Mouse (Mus musculus) heart, postnatal 36 days (tissue): Measurements from ENCODE around the gene Hcn2. TPM values are rescaled to one million over a fixed set of nuclear protein-coding genes. Genes with fewer than 3 reads are reported as not detected.

ENCODE experiments used
- DNase-seq, 2 experiments: peaks; one replicate each; pipeline ENCODE4 v3.0.0; 2021 to 2022
- intact Hi-C: fragments of 180-260 bp; cut with DNase I; formaldehyde crosslinking; loops from one replicate; pipeline ENCODE4 v1.15.1; 2025
- total RNA-seq, 2 experiments: library from RNA; stranded (reverse); gene quantifications; 2 replicates each; pipeline ENCODE4 v1.2.3; 2021

Gene Hcn2
- total RNA-seq, 2 experiments from 2014 or later: 20.0 to 26.8 TPM

- DNase-seq: no peak
- intact Hi-C loops: no loop called here
These were observed 9.9 kb upstream of the Hcn2 start for GRCm38 (mm10) chr10:79706406-79707094.

DNA sequence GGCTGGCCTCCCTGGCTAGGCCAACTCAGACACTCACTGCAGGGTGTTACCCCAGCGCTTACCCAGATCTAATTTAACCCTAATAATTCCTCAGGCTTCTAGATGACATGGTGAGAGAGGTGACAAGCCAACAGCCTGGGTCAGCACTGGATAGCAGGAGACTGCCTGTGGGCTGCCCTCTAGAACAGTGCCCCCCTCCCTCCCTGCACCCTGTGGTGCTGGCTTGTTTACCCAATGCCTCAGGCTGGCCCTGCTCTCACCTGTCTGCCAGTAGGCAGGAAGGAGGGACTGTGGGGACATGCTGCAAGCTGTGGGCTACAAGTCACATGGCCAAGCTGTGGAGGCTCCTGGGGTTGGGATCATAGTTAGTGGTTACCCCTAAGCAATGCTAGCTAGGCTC, 9.3 kb upstream of the Hcn2 start:
- intact Hi-C loops: no loop called here
- no peak for DNase-seq

- intact Hi-C loops: no loop called here
- no peak for DNase-seq
These were observed 8.7 kb upstream of the Hcn2 start for GRCm38 (mm10) chr10:79707759-79708158.

GRCm38 (mm10) chr10:79708668-79709067, 7.8 kb upstream of the Hcn2 start:
- no peak for DNase-seq
- intact Hi-C loops: no loop called here

DNA sequence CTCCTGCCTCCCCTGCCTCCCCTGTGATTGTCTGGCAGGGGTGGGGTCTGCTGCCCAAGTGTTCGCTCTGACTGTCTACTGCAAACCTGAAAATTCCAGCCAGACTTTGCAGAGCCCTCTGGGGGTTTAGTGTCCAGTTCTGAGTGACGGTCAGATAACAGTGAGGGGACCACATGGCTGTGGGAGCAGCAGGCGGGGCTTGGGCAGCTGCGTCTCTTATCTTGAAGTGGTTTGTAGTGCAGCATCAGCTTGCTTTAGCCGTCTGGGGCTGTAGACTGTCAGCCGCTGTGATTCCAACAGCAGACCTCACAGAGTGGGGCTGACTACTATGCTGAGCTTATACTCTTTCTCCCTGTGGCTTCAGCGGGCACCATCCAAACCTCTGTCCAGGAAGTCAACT, 7.1 kb upstream of the Hcn2 start:
- DNase-seq: no peak
- intact Hi-C loops: no loop called here

DNA sequence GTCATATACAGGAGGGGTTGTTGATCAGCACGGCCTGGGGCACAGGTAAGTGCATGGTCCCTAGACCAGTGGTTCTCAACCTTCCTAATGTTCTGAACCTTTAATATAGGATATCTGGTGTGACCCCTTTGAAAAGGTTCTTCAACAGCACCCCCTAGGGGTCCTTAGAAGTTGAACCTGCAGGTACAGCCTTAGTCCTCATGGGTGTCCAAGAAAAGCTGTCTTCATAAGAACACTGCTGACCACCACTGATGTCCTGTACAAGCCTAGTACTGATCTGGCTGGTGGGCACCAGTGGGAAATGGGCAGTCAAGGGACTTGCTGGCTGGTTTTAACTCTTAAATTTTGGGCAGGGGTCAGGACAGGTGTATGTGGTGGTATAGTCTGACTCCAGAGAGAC, 4.4 kb upstream of the Hcn2 start:
- intact Hi-C loops: loop anchor here (2.0 kb wide), 1 partner anchor 77 kb away; no protein-coding TSS in a partner anchor
- DNase-seq: no peak

DNA sequence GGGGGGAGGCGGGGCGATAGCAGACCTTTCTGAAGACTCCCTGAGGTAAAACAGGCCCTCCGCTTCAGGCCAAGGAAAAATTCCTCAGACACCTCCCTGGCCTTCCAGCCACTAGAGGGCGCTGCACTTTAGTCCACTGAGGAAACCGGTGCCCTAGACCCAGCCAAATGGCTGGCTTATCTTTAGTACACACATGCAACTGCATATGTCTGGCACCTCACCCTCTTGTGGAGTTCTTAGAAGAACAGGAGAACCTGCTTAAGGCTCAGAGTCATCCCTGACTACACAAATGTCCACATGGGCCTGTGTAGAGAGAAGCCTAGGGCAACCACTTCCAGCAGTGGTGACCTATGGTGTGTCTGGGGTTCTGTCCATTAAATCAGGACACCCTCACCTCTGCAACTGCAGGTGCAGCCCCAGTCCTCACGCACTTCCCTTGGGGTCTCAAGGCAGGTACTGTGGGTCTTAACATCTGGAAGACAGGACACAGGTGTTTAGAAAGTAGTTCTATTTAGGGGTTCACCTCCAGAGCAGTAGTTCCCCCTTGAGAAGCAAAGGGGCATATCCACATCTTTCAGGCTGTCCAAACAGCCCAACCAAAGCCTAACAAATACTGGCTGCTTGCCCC, 3.8 kb upstream of the Hcn2 start:
- intact Hi-C loops: loop anchor here (2.0 kb wide), 1 partner anchor 76 kb away; no protein-coding TSS in a partner anchor
- peak; percentile 75 to 85 for DNase-seq

DNA sequence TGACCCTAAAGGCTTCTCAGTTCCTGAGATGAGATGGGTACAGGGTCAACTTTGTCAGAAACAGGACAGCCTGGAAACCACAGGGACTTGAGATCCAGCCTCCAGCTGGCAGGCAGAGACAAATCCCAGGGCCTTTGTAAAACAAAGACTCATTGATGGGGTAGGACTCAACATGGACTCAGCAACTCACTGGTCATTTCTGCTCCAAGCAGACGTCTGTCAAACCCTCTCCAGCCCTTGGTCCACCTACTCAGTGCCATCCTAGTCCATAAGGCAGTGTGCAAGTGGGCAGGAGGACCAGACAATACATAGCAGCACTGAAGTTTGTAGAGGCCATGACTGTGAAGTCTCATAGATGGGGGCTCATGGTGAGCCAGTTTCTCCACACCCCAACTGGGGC, 3.3 kb upstream of the Hcn2 start:
- no peak for DNase-seq
- intact Hi-C loops: loop anchor here (2.0 kb wide), 1 partner anchor 76 kb away; no protein-coding TSS in a partner anchor

DNA sequence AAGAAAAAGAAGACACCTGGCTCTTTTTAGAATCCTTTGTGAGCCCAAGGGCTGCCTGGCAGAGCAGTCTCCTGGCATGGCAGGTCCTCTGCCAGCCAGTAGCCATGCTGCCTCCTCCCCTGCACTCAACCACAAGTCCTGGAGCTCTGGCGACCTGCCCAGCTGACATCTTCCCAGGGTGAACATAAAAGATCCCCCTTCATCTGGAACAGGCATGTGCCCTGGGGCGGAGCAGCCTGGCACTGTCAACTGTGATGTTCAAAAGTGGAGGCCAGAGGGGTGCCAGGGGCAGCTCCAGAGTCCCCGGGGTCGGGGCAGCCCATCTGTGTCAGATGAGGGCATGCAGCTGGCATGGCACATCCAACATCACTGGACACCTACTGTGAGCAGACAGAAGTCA, 1.4 kb upstream of the Hcn2 start:
- intact Hi-C loops: no loop called here
- no peak for DNase-seq

- intact Hi-C loops: no loop called here
- DNase-seq: no peak
These were observed 538 bp downstream of the Hcn2 start for GRCm38 (mm10) chr10:79716988-79717355.

- peak; percentile 76 to 79 for DNase-seq
- intact Hi-C loops: no loop called here
These were observed 1.4 kb downstream of the Hcn2 start for GRCm38 (mm10) chr10:79717640-79718357.

DNA sequence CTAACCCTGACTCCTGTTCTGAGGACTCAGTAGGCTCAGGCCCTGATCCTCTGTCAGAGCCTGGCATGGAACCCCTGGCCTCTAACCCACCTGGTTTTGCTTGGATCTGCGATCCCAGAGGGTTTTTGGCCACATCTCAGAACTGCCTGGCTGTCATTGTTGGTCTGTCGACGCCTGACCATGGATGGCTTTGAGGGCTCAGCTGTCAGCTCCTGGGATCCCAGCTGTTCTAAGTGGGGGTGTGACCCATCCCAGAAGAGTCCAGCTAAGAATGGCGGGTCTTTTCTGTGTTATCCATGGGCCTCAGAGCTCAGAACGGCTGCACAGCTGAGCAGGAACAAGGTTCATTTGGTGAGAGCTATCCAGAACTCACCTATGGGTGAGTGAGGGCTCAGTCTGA, 4.7 kb downstream of the Hcn2 start:
- intact Hi-C loops: no loop called here
- no peak for DNase-seq

DNA sequence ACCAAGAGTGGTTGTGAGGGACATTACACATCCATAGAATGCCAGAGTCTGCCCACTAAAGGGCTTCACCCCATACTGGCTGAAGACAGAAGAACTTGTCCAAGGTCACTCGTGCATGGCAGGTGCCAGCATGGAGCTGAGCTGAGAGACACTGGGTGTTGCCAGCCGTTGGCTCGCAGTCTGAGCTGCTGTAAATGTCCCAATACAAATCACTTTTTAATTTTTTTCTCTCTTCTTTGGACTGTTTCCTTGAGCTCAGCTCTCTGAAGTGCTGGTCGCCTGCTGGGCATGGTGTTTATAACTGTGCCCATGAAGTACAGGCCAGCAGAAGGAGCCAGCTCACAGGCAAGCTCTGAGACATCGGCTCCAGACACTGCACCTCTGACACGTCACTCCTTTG, 6.6 kb downstream of the Hcn2 start:
- no peak for DNase-seq
- intact Hi-C loops: no loop called here

DNA sequence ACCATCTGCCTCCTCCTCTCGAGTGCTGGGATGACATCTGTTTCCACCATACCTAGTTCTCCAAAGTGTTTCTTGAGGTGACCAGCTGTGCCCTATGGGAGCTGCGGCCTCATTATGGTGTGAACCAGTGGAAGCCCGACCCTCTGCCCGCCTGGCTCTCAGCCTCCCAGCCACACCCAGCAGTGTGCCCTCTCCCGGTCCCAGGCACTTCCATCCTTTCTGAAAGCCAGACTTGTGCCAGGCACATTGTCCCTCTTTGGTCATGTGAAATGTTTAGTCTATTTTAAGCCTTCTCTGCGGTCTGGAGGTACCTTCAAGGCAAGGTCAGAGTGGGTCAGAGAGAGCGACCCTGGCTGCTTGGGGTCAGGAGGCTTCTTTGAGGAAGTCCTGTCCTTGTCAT, 7.3 kb downstream of the Hcn2 start:
- no peak for DNase-seq
- intact Hi-C loops: no loop called here

DNA sequence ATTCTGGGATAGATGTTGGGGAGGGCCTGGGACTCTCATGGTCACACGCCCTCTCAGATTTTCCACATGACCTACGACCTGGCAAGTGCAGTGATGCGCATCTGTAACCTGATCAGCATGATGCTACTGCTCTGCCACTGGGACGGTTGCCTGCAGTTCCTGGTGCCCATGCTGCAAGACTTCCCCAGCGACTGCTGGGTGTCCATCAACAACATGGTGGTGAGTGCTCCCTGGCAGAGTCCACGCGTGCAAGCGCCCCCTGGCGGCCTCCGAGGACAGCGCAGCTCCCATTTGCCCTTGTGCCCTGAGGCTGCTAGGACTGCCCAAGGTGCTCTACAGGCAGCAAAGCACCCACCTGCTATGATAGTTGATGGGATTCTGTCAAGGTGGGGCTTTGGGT, 9.7 kb downstream of the Hcn2 start:
- intact Hi-C loops: no loop called here
- DNase-seq: peak in 1 of 2 experiments; percentile 51

DNA sequence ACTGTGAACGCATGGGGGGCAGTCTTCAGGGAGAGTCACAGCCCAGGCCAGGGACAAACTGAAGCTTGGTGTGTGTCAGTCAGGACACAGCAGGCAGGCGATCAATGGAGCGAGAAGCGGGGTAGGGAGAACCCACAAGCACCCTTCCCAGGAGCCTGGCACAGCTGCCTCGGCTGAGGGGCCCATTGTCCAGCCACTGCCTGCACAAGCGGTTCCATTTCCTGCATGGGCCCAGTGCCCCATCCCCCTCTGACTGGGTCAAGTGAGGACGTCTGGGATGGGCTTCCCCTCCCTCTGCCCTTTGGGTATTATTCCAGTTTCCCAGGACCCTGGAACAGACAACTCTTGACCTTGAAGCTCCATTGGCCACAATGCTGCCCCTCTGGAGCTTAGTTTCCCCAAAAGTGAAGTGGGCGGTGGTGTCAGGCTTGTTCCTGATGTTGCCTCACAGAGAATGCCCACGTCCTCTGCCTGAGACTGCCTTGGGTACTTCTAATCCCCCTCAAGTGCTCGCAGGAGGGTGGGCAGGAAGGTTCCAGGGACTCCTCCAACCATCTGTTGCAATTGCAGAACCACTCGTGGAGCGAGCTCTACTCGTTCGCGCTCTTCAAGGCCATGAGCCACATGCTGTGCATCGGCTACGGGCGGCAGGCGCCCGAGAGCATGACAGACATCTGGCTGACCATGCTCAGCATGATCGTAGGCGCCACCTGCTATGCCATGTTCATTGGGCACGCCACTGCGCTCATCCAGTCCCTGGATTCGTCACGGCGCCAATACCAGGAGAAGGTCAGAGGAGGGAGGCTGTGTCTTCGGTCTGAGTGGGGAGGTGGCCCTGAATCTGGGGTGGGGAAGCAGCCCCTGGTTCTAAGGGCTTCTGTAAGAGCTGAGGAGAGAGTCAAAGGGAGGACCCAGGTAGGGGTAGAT, 12.2 kb downstream of the Hcn2 start:
- intact Hi-C loops: no loop called here
- DNase-seq: no peak

DNA sequence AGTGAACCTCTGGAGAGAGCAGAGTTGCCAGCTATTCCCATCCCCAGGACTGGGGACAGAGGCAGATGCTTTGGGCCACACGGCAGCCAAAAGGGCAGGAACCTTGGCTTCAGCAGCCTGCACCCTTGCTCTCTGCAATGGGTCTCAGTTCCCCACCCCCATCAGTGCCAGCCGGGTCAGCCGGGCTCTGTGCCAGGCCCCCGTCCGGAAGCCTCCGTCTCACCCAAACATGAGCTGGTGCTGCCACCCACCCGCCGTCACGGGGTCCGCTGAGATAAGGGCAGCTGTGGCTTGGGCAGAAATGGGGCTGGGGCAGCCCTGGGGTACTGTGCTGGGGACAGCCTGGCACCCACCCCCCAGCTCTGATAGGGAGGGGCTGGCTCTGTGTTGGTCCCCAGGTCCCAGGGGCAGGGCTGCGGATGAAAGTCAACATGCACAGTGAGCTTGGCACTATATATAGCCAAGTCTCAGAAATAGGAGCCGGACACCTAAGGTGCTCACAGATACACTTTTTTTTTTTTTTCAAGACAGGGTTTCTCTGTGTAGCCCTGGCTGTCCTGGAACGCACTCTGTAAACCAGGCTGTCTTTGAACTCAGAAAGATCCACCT, 13.0 kb downstream of the Hcn2 start:
- intact Hi-C loops: no loop called here

GRCm38 (mm10) chr10:79732500-79732899, 16.1 kb downstream of the Hcn2 start:
- peak in 1 of 2 experiments; percentile 43 for DNase-seq

More for the DNA sequence above, 13.0 kb downstream of the Hcn2 start:
- DNase-seq: no peak

GRCm38 (mm10) chr10:79733847-79734246, 17.4 kb downstream of the Hcn2 start:
- intact Hi-C loops: loop anchor here (5.0 kb wide), 1 partner anchor 53 kb away; no protein-coding TSS in a partner anchor
- no peak for DNase-seq

More at GRCm38 (mm10) chr10:79732500-79732899, 16.1 kb downstream of the Hcn2 start:
- intact Hi-C loops: loop anchor here (5.0 kb wide), 1 partner anchor 55 kb away; no protein-coding TSS in a partner anchor

DNA sequence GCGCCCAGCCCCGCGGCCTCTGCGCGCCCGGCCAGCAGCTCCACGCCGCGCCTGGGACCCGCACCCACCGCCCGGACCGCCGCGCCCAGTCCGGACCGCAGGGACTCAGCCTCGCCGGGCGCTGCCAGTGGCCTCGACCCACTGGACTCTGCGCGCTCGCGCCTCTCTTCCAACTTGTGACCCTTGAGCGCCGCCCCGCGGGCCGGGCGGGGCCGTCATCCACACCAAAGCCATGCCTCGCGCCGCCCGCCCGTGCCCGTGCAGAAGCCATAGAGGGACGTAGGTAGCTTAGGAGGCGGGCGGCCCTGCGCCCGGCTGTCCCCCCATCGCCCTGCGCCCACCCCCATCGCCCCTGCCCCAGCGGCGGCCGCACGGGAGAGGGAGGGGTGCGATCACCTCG, 18.9 kb downstream of the Hcn2 start:
- intact Hi-C loops: no loop called here
- DNase-seq: no peak
